Mouse (Mus musculus): ENCODE data around the gene Gopc. TPM values are rescaled to one million over a fixed set of nuclear protein-coding genes. Genes with fewer than 3 reads are reported as not detected.
"Not testable (repeated sequence)": the region's sequence is repeated elsewhere in the genome, so short reads cannot be mapped to it uniquely, and the experiment has no call there.

The Gopc gene
- polyA plus RNA-seq, 1 experiment, result 7.9 TPM

GRCm38 (mm10) chr10:52301766-52302165, 80.2 kb downstream of the Gopc start:
- Histone ChIP-seq H3ac (ENCODE audit: control insufficient read depth, insufficient read length) (no peak overlapping the region), H3K79me2 (ENCODE audit: control insufficient read depth, insufficient read depth) (no peaks in the 10 kb centered on the region), H3K4me2 (ENCODE audit: low read depth) (no peak overlapping the region), H3K27me3 (ENCODE audit: control insufficient read depth, insufficient read depth, insufficient read length) (no peaks in the 10 kb centered on the region), H3K36me3 (ENCODE audit: control insufficient read depth, insufficient read depth) (no peaks in the 10 kb centered on the region), H3K4me3 (no peak overlapping the region)
- TF ChIP-seq POLR2AphosphoS2 (IDR thresholded peaks at IDR 0.05; ENCODE audit: insufficient read length, low read depth), result no peak
- TF ChIP-seq E2F4 (IDR thresholded peaks at IDR 0.05; ENCODE audit: insufficient read depth), result no peak
- no peak for TF ChIP-seq MAX (IDR thresholded peaks at IDR 0.05; ENCODE audit: low read depth)
- no peak for TF ChIP-seq TCF12 (IDR thresholded peaks at IDR 0.05; ENCODE audit: insufficient read depth, poor library complexity, severe bottlenecking)

GRCm38 (mm10) chr10:52298568-52298967, 83.4 kb downstream of the Gopc start:
- not testable (repeated sequence) for H3ac ChIP-seq (ENCODE audit: control insufficient read depth, insufficient read length); H3K4me2 ChIP-seq (ENCODE audit: low read depth); H3K36me3 ChIP-seq (ENCODE audit: control insufficient read depth, insufficient read depth); H3K79me2 ChIP-seq (ENCODE audit: control insufficient read depth, insufficient read depth); H3K4me3 ChIP-seq; H3K27me3 ChIP-seq (ENCODE audit: control insufficient read depth, insufficient read depth, insufficient read length)

- Histone ChIP-seq H3ac (ENCODE audit: control insufficient read depth, insufficient read length) (no peak overlapping the region), H3K79me2 (ENCODE audit: control insufficient read depth, insufficient read depth) (no peaks in the 10 kb centered on the region), H3K36me3 (ENCODE audit: control insufficient read depth, insufficient read depth) (no peaks in the 10 kb centered on the region), H3K27me3 (ENCODE audit: control insufficient read depth, insufficient read depth, insufficient read length) (no peaks in the 10 kb centered on the region), H3K4me3 (no peak overlapping the region), H3K4me2 (ENCODE audit: low read depth) (no peak overlapping the region)
- no peak for TF ChIP-seq CEBPB (IDR thresholded peaks at IDR 0.05; ENCODE audit: insufficient read depth, poor library complexity, severe bottlenecking)
- no peak for TF ChIP-seq SRF (IDR thresholded peaks at IDR 0.05; ENCODE audit: control insufficient read depth, insufficient read length, low read depth)
- no peak for TF ChIP-seq TCF12 (IDR thresholded peaks at IDR 0.05; ENCODE audit: insufficient read depth, poor library complexity, severe bottlenecking)
- no peak for TF ChIP-seq MYOG (IDR thresholded peaks at IDR 0.05; ENCODE audit: control insufficient read depth in 1 of 3, insufficient read depth in 1 of 3, insufficient read length in 2 of 3, low read depth in 2 of 3)
- no peak for TF ChIP-seq USF1 (IDR thresholded peaks at IDR 0.05; ENCODE audit: low read depth)
- no peak for TF ChIP-seq MYOD1 (IDR thresholded peaks at IDR 0.05; ENCODE audit: control insufficient read depth in 1 of 3, insufficient read length in 2 of 3, low read depth in 2 of 3)
- no peak for TF ChIP-seq POLR2A (IDR thresholded peaks at IDR 0.05; ENCODE audit: insufficient read length, low read depth)
- no peak for TF ChIP-seq POLR2AphosphoS2 (IDR thresholded peaks at IDR 0.05; ENCODE audit: insufficient read length, low read depth)
- TF ChIP-seq E2F4 (IDR thresholded peaks at IDR 0.05; ENCODE audit: insufficient read depth), result no peak
Observed at GRCm38 (mm10) chr10:52295934-52296333, 86.0 kb downstream of the Gopc start.

GRCm38 (mm10) chr10:52293921-52294577, 87.9 kb downstream of the Gopc start:
- Histone ChIP-seq H3K4me3 (no peak overlapping the region), H3K79me2 (ENCODE audit: control insufficient read depth, insufficient read depth) (no peaks in the 10 kb centered on the region), H3K4me2 (ENCODE audit: low read depth) (no peak overlapping the region), H3K27me3 (ENCODE audit: control insufficient read depth, insufficient read depth, insufficient read length) (no peaks in the 10 kb centered on the region), H3K36me3 (ENCODE audit: control insufficient read depth, insufficient read depth) (no peaks in the 10 kb centered on the region), H3ac (ENCODE audit: control insufficient read depth, insufficient read length) (no peak overlapping the region)
- TF ChIP-seq E2F4 (IDR thresholded peaks at IDR 0.05; ENCODE audit: insufficient read depth) (no peak), USF1 (IDR thresholded peaks at IDR 0.05; ENCODE audit: low read depth) (no peak), TCF12 (IDR thresholded peaks at IDR 0.05; ENCODE audit: insufficient read depth, poor library complexity, severe bottlenecking) (no peak), MYOG (IDR thresholded peaks at IDR 0.05; ENCODE audit: control insufficient read depth in 1 of 3, insufficient read depth in 1 of 3, insufficient read length in 2 of 3, low read depth in 2 of 3) (no peak), MYOD1 (IDR thresholded peaks at IDR 0.05; ENCODE audit: control insufficient read depth in 1 of 3, insufficient read length in 2 of 3, low read depth in 2 of 3) (no peak), MAX (IDR thresholded peaks at IDR 0.05; ENCODE audit: low read depth) (no peak), REST (IDR thresholded peaks at IDR 0.05; ENCODE audit: insufficient read depth, insufficient read length) (no peak), POLR2A (IDR thresholded peaks at IDR 0.05; ENCODE audit: insufficient read length, low read depth) (no peak), SRF (IDR thresholded peaks at IDR 0.05; ENCODE audit: control insufficient read depth, insufficient read length, low read depth) (no peak), POLR2AphosphoS2 (IDR thresholded peaks at IDR 0.05; ENCODE audit: insufficient read length, low read depth) (no peak), TCF3 (IDR thresholded peaks at IDR 0.05; ENCODE audit: insufficient read length, low read depth) (no peak), CEBPB (IDR thresholded peaks at IDR 0.05; ENCODE audit: insufficient read depth, poor library complexity, severe bottlenecking) (no peak)

- H3K4me3 ChIP-seq; H3K79me2 ChIP-seq (ENCODE audit: control insufficient read depth, insufficient read depth); H3ac ChIP-seq (ENCODE audit: control insufficient read depth, insufficient read length); H3K27me3 ChIP-seq (ENCODE audit: control insufficient read depth, insufficient read depth, insufficient read length); H3K36me3 ChIP-seq (ENCODE audit: control insufficient read depth, insufficient read depth); H3K4me2 ChIP-seq (ENCODE audit: low read depth): not testable (repeated sequence)
Observed at GRCm38 (mm10) chr10:52292391-52292790, 89.5 kb downstream of the Gopc start.

GRCm38 (mm10) chr10:52289261-52289660, 92.7 kb downstream of the Gopc start:
- no peak overlapping the region for H3K4me3 ChIP-seq
- no peak overlapping the region for H3K4me2 ChIP-seq (ENCODE audit: low read depth)
- no peaks in the 10 kb centered on the region for H3K27me3 ChIP-seq (ENCODE audit: control insufficient read depth, insufficient read depth, insufficient read length)
- H3K79me2 ChIP-seq (ENCODE audit: control insufficient read depth, insufficient read depth), result no peaks in the 10 kb centered on the region
- no peaks in the 10 kb centered on the region for H3K36me3 ChIP-seq (ENCODE audit: control insufficient read depth, insufficient read depth)
- no peak overlapping the region for H3ac ChIP-seq (ENCODE audit: control insufficient read depth, insufficient read length)
- TF ChIP-seq CEBPB (IDR thresholded peaks at IDR 0.05; ENCODE audit: insufficient read depth, poor library complexity, severe bottlenecking) (no peak), MYOG (IDR thresholded peaks at IDR 0.05; ENCODE audit: control insufficient read depth in 1 of 3, insufficient read depth in 1 of 3, insufficient read length in 2 of 3, low read depth in 2 of 3) (no peak), SRF (IDR thresholded peaks at IDR 0.05; ENCODE audit: control insufficient read depth, insufficient read length, low read depth) (no peak), USF1 (IDR thresholded peaks at IDR 0.05; ENCODE audit: low read depth) (no peak), E2F4 (IDR thresholded peaks at IDR 0.05; ENCODE audit: insufficient read depth) (no peak)

Measured in myocyte (in vitro differentiated cells).